Mouse (Mus musculus) T-helper 1 cell (primary cell): Measurements from ENCODE around the gene Map7.

Source experiments
- in situ Hi-C: fragments of 300-600 bp; cut with MboI, MseI; formaldehyde crosslinking; loops from one replicate; pipeline ENCODE4 v1.15.1; 2025; ENCODE audit warnings: high pct_unique_total_duplicates

Gene Map7

GRCm38 (mm10) chr10:20148130-20148772, at the start of gene Map7:
Gene Map7 (plus strand): TSS chr10:20148471.
- in situ Hi-C loops: no loop called here

- in situ Hi-C loops: no loop called here
Observed at GRCm38 (mm10) chr10:20101456-20101855, 46.8 kb upstream of the Map7 start.

- in situ Hi-C loops: no loop called here
Observed at GRCm38 (mm10) chr10:20104271-20104931, 43.9 kb upstream of the Map7 start.

GRCm38 (mm10) chr10:20105575-20105974, 42.7 kb upstream of the Map7 start:
- in situ Hi-C loops: no loop called here

- in situ Hi-C loops: no loop called here
Observed at GRCm38 (mm10) chr10:20107031-20107430, 41.2 kb upstream of the Map7 start.

GRCm38 (mm10) chr10:20111508-20111907, 36.8 kb upstream of the Map7 start:
- in situ Hi-C loops: no loop called here

- in situ Hi-C loops: no loop called here
Observed at GRCm38 (mm10) chr10:20112026-20112973, 36.0 kb upstream of the Map7 start.

- in situ Hi-C loops: no loop called here
Observed at GRCm38 (mm10) chr10:20119504-20120425, 28.5 kb upstream of the Map7 start.

GRCm38 (mm10) chr10:20121981-20122380, 26.3 kb upstream of the Map7 start:
- in situ Hi-C loops: no loop called here

GRCm38 (mm10) chr10:20123401-20123800, 24.9 kb upstream of the Map7 start:
- in situ Hi-C loops: no loop called here

- in situ Hi-C loops: no loop called here
Observed at GRCm38 (mm10) chr10:20124576-20124975, 23.7 kb upstream of the Map7 start.

- in situ Hi-C loops: loop anchor here (5.0 kb wide), 1 partner anchor 208 kb away; no protein-coding TSS in a partner anchor
Observed at GRCm38 (mm10) chr10:20125226-20125625, 23.0 kb upstream of the Map7 start.

GRCm38 (mm10) chr10:20132933-20133652, 15.2 kb upstream of the Map7 start:
- in situ Hi-C loops: no loop called here

GRCm38 (mm10) chr10:20135350-20136058, 12.8 kb upstream of the Map7 start:
- in situ Hi-C loops: no loop called here

- in situ Hi-C loops: no loop called here
Observed at GRCm38 (mm10) chr10:20136505-20136904, 11.8 kb upstream of the Map7 start.

- in situ Hi-C loops: no loop called here
Observed at GRCm38 (mm10) chr10:20141376-20141775, 6.9 kb upstream of the Map7 start.

- in situ Hi-C loops: no loop called here
Observed at GRCm38 (mm10) chr10:20148773-20149120, 476 bp downstream of the Map7 start.

GRCm38 (mm10) chr10:20149121-20149834, 1.0 kb downstream of the Map7 start:
- in situ Hi-C loops: no loop called here

GRCm38 (mm10) chr10:20149835-20150355, 1.6 kb downstream of the Map7 start:
- in situ Hi-C loops: no loop called here
